Mouse (Mus musculus): ENCODE measurements around the gene Fam131a.

DNA sequence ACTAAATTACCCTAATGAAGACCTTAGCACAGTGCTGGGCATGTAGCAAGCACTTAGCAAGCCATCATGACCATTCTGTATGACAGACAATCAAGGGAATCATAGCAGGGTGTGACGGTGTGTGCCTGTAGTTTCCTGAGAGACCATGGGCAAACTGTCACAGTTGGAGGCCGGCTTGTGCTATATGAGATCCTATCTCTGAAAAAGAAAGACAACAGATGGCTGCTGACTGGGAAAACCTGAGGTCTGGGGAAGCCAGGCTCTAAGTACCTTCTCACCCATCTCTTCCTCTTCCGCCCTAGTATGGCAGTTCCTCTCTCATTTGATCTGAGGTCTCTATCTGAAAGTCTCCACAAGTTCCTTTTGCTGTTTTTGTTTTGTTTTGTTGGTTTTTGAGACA lies 12.7 kb downstream of the Fam131a start:
- TF ChIP-seq CTCF (IDR thresholded peaks at IDR 0.05; ENCODE audit: low read depth, low read length) (no peak), POLR2A (IDR thresholded peaks at IDR 0.05; ENCODE audit: insufficient read depth, low read length) (no peak), EP300 (IDR thresholded peaks at IDR 0.05; ENCODE audit: insufficient read depth, low read depth, low read length) (no peak)
